Mouse (Mus musculus) limb, embryonic 12.5 days (tissue): ENCODE measurements at regions not wholly inside any gene's neighbourhood (a gene's known extent, or its start where the extent isn't known, plus 50 kb on each side); places are given as distances from the start of the nearest gene placed in this dataset.

Experiments
- ATAC-seq: fragments of 200-750 bp; cut with Nextera tagmentation; 2 replicates; pipeline ENCODE4 v1.8.0; 2017; ENCODE audit warnings: low read depth, moderate TSS enrichment; ENCODE audit not compliant: insufficient number of reproducible peaks, insufficient read depth, low FRiP score, low TSS enrichment
- H3K27ac ChIP-seq: fragments of 300-500 bp; sonication (generic); 2 replicates; pipeline ENCODE4 v1.5.1; 2016; ENCODE audit warnings: mild to moderate bottlenecking, moderate library complexity
- H3K27me3 ChIP-seq: fragments of 300-500 bp; sonication (generic); 2 replicates; pipeline ENCODE4 v1.6.1; 2016; ENCODE audit warnings: mild to moderate bottlenecking, moderate library complexity
- H3K36me3 ChIP-seq: fragments of 300-500 bp; sonication (generic); 2 replicates; pipeline ENCODE4 v1.6.1; 2016; ENCODE audit warnings: mild to moderate bottlenecking, moderate library complexity
- H3K4me1 ChIP-seq: fragments of 300-500 bp; sonication (generic); replicated peaks from 2 replicates; pipeline ENCODE4 v1.6.1; 2016
- H3K4me2 ChIP-seq: fragments of 300-500 bp; sonication (generic); 2 replicates; pipeline ENCODE4 v1.6.1; 2016; ENCODE audit warnings: mild to moderate bottlenecking, moderate library complexity
- H3K4me3 ChIP-seq: fragments of 300-500 bp; sonication (generic); replicated peaks from 2 replicates; pipeline ENCODE4 v1.5.1; 2016; ENCODE audit warnings: mild to moderate bottlenecking
- H3K9ac ChIP-seq: fragments of 300-500 bp; sonication (generic); replicated peaks from 2 replicates; pipeline ENCODE4 v1.6.1; 2016; ENCODE audit warnings: mild to moderate bottlenecking, moderate library complexity
- H3K9me3 ChIP-seq: fragments of 300-500 bp; sonication (generic); 2 replicates; pipeline ENCODE4 v1.6.1; 2016; ENCODE audit warnings: mild to moderate bottlenecking, moderate library complexity
- WGBS: fragments of 180-500 bp; shearing (Covaris S2); methylation state at CpG from one replicate; pipeline ENCODE4 v1.1.7; 2016; 5-methylcytosine and 5-hydroxymethylcytosine counted together

DNA sequence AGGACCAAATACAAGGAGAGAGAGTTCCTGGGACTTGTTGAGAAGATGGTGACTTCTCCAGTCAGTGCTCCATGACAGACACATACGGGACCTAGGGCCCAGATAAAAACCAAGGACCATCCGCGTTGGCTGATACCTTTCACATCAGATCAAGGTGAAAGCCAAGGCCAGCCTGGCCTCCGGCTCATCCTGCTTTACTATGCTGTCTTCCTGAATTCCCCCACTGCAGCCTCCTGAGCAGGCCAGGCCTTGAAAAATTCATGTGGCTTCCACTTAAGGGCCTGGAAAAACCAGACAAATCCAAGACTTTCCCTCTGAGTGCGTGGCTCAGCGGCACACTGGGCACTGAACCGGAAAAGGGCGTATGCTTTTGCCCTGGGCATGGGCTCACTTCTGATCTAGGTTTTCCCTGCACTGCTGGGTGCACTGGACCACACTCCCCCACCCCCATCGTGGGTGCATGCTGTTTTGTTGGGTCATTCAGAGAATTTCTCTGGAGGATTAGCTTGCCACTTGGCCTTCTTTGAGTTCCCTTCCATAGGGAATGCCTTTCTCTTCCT lies 64.1 kb upstream of the Slc35c1 start:
- H3K36me3 ChIP-seq: no peaks in the 10 kb centered on the region
- ATAC-seq: no peak
- WGBS: 86% methylated on average over 9 of the region's 9 CpGs

DNA sequence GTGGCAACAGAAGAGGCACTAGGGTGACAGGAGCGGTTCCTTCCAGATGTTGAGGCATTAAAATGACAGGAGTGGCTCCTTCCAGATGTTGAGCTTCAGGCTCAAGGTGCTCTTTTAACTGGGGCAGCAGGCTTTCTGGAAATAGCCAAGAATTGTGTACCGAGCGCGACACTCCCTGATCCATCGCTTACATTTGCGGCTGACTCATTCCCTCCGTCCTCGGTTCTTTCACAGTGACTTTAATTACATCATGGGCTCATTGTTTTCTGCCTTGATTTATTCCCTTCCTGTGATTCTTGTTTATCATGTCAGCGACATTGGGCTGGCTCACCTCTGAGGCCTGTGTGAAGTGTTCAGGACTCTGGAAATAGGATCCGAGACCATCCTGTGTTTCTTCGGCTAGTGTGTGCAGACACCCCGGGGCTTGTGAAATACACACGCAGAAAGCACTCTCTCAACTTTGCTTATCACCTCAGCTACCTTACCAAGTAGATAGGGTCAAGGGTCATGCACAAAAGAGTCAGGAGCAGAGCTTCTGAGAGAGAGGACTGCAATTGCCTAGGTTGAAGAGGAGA lies 63.1 kb upstream of the Slc35c1 start:
- H3K4me1 ChIP-seq: no peaks in the 10 kb centered on the region
- no peak overlapping the region for H3K9ac ChIP-seq
- no peak overlapping the region for H3K4me2 ChIP-seq
- WGBS: 81% methylated on average over 13 of the region's 13 CpGs
- H3K27ac ChIP-seq: no peak overlapping the region
- H3K4me3 ChIP-seq: no peak overlapping the region
- H3K36me3 ChIP-seq: no peaks in the 10 kb centered on the region
- no peak for ATAC-seq
- H3K27me3 ChIP-seq: 0 out of 2 replicates have a peak, but pooled peaks cover 3% of the 10 kb centered on the region
- no peaks in the 10 kb centered on the region for H3K9me3 ChIP-seq

More for the DNA sequence above, 64.1 kb upstream of the Slc35c1 start:
- H3K9me3 ChIP-seq: no peaks in the 10 kb centered on the region
- H3K4me2 ChIP-seq: no peak overlapping the region
- peaks cover 5% of the 10 kb centered on the region for H3K4me1 ChIP-seq
- no peak overlapping the region for H3K4me3 ChIP-seq
- H3K27ac ChIP-seq: no peak overlapping the region
- 0 out of 2 replicates have a peak, but pooled peaks cover 3% of the 10 kb centered on the region for H3K27me3 ChIP-seq
- H3K9ac ChIP-seq: no peak overlapping the region

GRCm38 (mm10) chr2:92521527-92521926 lies 61.2 kb upstream of the Slc35c1 start:
- Histone ChIP-seq H3K9me3 (no peaks in the 10 kb centered on the region), H3K27ac (no peak overlapping the region), H3K4me3 (no peak overlapping the region), H3K36me3 (no peaks in the 10 kb centered on the region), H3K4me1 (no peaks in the 10 kb centered on the region), H3K4me2 (no peak overlapping the region), H3K9ac (no peak overlapping the region), H3K27me3 (0 out of 2 replicates have a peak, but pooled peaks cover 3% of the 10 kb centered on the region)
- ATAC-seq: no peak
- WGBS: 77% methylated on average over 8 of the region's 8 CpGs

GRCm38 (mm10) chr2:92519396-92519795 lies 59.1 kb upstream of the Slc35c1 start:
- H3K27ac ChIP-seq: no peak overlapping the region
- 88% methylated on average over 8 of the region's 8 CpGs for WGBS
- no peaks in the 10 kb centered on the region for H3K4me1 ChIP-seq
- H3K27me3 ChIP-seq: no peaks in the 10 kb centered on the region
- H3K9ac ChIP-seq: no peak overlapping the region
- no peak overlapping the region for H3K4me2 ChIP-seq
- H3K4me3 ChIP-seq: no peak overlapping the region
- no peak for ATAC-seq
- no peaks in the 10 kb centered on the region for H3K9me3 ChIP-seq
- no peaks in the 10 kb centered on the region for H3K36me3 ChIP-seq

GRCm38 (mm10) chr2:92518891-92519290 lies 58.6 kb upstream of the Slc35c1 start:
- Histone ChIP-seq H3K9me3 (no peaks in the 10 kb centered on the region), H3K9ac (no peak overlapping the region), H3K27me3 (no peaks in the 10 kb centered on the region), H3K27ac (no peak overlapping the region), H3K4me3 (no peak overlapping the region), H3K36me3 (no peaks in the 10 kb centered on the region), H3K4me1 (no peaks in the 10 kb centered on the region), H3K4me2 (no peak overlapping the region)
- no peak for ATAC-seq
- 73% methylated on average over 8 of the region's 8 CpGs for WGBS

DNA sequence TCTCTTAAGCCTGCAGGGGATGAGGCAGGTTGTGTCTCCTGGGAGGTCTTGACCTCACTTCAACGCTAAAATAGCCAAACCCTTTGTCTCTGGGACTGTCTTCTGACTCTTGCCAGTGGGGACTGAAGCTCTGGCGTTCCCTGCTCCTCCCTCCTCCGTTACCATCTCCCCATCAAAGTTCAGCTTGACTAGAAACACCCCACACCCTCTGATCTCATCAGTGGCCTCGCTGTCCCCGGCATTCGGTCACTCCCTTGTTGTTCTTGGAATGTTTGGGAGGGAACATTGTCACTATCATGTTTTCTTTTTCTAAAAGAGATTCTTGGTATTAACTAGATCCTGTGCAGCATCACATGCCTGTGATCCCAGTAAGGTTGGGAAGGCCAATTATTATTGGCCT lies 54.6 kb upstream of the Slc35c1 start:
- ATAC-seq: no peak
- Histone ChIP-seq H3K9ac (no peak overlapping the region), H3K4me3 (no peak overlapping the region), H3K9me3 (no peaks in the 10 kb centered on the region; the same call in 1 of the 2 replicates), H3K27me3 (no peaks in the 10 kb centered on the region), H3K4me1 (no peaks in the 10 kb centered on the region), H3K36me3 (no peaks in the 10 kb centered on the region), H3K4me2 (no peak overlapping the region), H3K27ac (no peak overlapping the region)
- 61% methylated on average over 6 of the region's 6 CpGs for WGBS

- no peaks in the 10 kb centered on the region for H3K27me3 ChIP-seq
- H3K4me3 ChIP-seq: no peak overlapping the region
- H3K4me1 ChIP-seq: no peaks in the 10 kb centered on the region
- H3K27ac ChIP-seq: no peak overlapping the region
- H3K4me2 ChIP-seq: no peak overlapping the region
- no peak overlapping the region for H3K9ac ChIP-seq
- H3K9me3 ChIP-seq: no peaks in the 10 kb centered on the region; the same call in 1 of the 2 replicates
- no peaks in the 10 kb centered on the region for H3K36me3 ChIP-seq
- 67% methylated on average over 6 of the region's 6 CpGs for WGBS
- ATAC-seq: no peak
Measured at GRCm38 (mm10) chr2:92511771-92512744, 51.7 kb upstream of the Slc35c1 start.
